Mouse (Mus musculus): ENCODE measurements around the gene Olfr820. TPM values are rescaled to one million over a fixed set of nuclear protein-coding genes. Genes with fewer than 3 reads are reported as not detected.

The Olfr820 gene
- polyA plus RNA-seq, 1 experiment from 2014 or later = not detected

DNA sequence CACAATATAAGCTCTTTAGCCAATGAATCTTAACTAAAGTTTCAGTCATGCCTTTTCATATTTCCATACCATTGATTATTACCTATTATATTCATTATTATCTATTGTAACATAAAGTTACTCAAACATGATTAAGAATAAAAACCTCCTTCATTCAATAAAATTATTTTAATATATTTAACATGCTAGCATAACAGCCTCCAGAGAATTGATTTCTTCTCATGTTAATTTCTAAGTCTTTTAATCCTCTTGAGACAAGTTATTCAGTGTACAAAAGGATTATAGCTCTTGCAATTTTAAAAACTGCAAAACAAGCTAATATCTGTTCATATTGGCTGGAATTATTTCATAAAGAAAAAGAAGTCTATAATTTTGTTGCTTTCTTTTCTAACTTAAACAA is 17.6 kb downstream of the Olfr820 start, which contains the start of gene Olfr821:
Gene Olfr821, plus strand, starts transcription at position 301 of the 400 bp plus-strand sequence.
- Histone ChIP-seq H3K27ac (ENCODE audit: low read depth, low read length) (no peak within 1 kb of the TSS), H3K9ac (ENCODE audit: low read length) (no peak within 1 kb of the TSS), H3K4me2 (ENCODE audit: low read depth, low read length, severe bottlenecking) (no peak within 1 kb of the TSS), H3K36me3 (ENCODE audit: control insufficient read depth, insufficient read depth, low read length) (no peaks in the 10 kb centered on the region), H3K4me1 (replicated peaks; ENCODE audit: control insufficient read depth, insufficient read depth, low read length) (no peaks in the 10 kb centered on the region), H3K27me3 (ENCODE audit: control insufficient read depth, insufficient read depth, low read length) (no peaks in the 10 kb centered on the region), H3K9me3 (ENCODE audit: control insufficient read depth, low read length) (no peaks in the 10 kb centered on the region), H3K4me3 (ENCODE audit: low read depth, low read length) (no peak within 1 kb of the TSS)
- ATAC-seq (replicated peaks; ENCODE audit: low FRiP score) (no peak), DNase-seq (ENCODE audit: low spot score) (no peak)

DNA sequence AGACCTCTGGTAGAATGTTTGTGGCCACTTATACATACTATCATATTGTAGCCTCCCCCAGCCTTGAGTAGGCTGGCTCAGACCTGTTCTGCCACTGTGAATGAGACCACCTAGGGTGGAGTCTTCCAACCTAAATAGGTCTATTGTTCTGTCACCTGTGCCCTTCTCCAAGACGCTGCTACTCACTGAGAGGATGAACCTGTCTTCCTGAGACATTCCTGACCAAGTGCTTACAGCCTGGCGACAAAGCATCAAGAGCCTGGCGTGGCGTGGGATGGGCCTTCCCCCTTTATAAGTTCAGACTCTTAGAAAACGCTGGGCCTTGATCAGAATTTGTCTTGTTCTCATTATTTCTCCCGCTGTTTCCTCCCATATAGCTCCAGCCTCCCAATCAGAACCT is 24.7 kb downstream of the Olfr820 start:
- Histone ChIP-seq H3K27me3 (ENCODE audit: control insufficient read depth, insufficient read depth, low read length) (no peaks in the 10 kb centered on the region), H3K27ac (ENCODE audit: low read depth, low read length) (no peak overlapping the region), H3K4me3 (ENCODE audit: low read depth, low read length) (no peak overlapping the region), H3K9ac (ENCODE audit: low read length) (no peak overlapping the region), H3K4me2 (ENCODE audit: low read depth, low read length, severe bottlenecking) (no peak overlapping the region), H3K9me3 (ENCODE audit: control insufficient read depth, low read length) (no peaks in the 10 kb centered on the region), H3K36me3 (ENCODE audit: control insufficient read depth, insufficient read depth, low read length) (no peaks in the 10 kb centered on the region), H3K4me1 (replicated peaks; ENCODE audit: control insufficient read depth, insufficient read depth, low read length) (no peaks in the 10 kb centered on the region)
- DNase-seq (ENCODE audit: low spot score) (no peak), ATAC-seq (replicated peaks; ENCODE audit: low FRiP score) (no peak)
- 73% methylated on average over 6 of the region's 6 CpGs for WGBS

Other genes with a start within 250 kb of the Olfr820 start
- not detected in 2 replicates for gene Olfr808, start 247.1 kb upstream of the Olfr820 start, polyA plus RNA-seq (2014; fragmentation: Nextera tagmentation; extraction: Ambion mirVana)
- gene Olfr809, start 238.0 kb upstream of the Olfr820 start, polyA plus RNA-seq (2014; fragmentation: Nextera tagmentation; extraction: Ambion mirVana) = not detected in 2 replicates
- gene Olfr810, start 217.7 kb upstream of the Olfr820 start, polyA plus RNA-seq (2014; fragmentation: Nextera tagmentation; extraction: Ambion mirVana) = not detected in 2 replicates
- gene Olfr811, start 208.2 kb upstream of the Olfr820 start, polyA plus RNA-seq (2014; fragmentation: Nextera tagmentation; extraction: Ambion mirVana) = not detected in 2 replicates
- gene Olfr812, start 166.5 kb upstream of the Olfr820 start, polyA plus RNA-seq (2014; fragmentation: Nextera tagmentation; extraction: Ambion mirVana) = not detected in 2 replicates
- not detected in 2 replicates for gene Olfr813, start 157.3 kb upstream of the Olfr820 start, polyA plus RNA-seq (2014; fragmentation: Nextera tagmentation; extraction: Ambion mirVana)
- gene Olfr814, start 132.8 kb upstream of the Olfr820 start, polyA plus RNA-seq (2014; fragmentation: Nextera tagmentation; extraction: Ambion mirVana) = not detected in 2 replicates
- not detected in 2 replicates for gene Olfr815, start 106.8 kb upstream of the Olfr820 start, polyA plus RNA-seq (2014; fragmentation: Nextera tagmentation; extraction: Ambion mirVana)
- not detected in 2 replicates for gene Olfr816, start 97.0 kb upstream of the Olfr820 start, polyA plus RNA-seq (2014; fragmentation: Nextera tagmentation; extraction: Ambion mirVana)
- not detected in 2 replicates for gene Olfr818, start 63.5 kb upstream of the Olfr820 start, polyA plus RNA-seq (2014; fragmentation: Nextera tagmentation; extraction: Ambion mirVana)
- gene Olfr819, start 45.4 kb upstream of the Olfr820 start, polyA plus RNA-seq (2014; fragmentation: Nextera tagmentation; extraction: Ambion mirVana) = not detected in 2 replicates
- gene Olfr247, start 36.5 kb upstream of the Olfr820 start, polyA plus RNA-seq (2014; fragmentation: Nextera tagmentation; extraction: Ambion mirVana) = not detected in 2 replicates
- not detected in 2 replicates for gene Gm10310, start 27.6 kb upstream of the Olfr820 start, polyA plus RNA-seq (2014; fragmentation: Nextera tagmentation; extraction: Ambion mirVana)
- gene Olfr821, start 17.7 kb downstream of the Olfr820 start, polyA plus RNA-seq (2014; fragmentation: Nextera tagmentation; extraction: Ambion mirVana) = not detected in 2 replicates
- gene Olfr822, start 58.6 kb downstream of the Olfr820 start, polyA plus RNA-seq (2014; fragmentation: Nextera tagmentation; extraction: Ambion mirVana) = not detected in 2 replicates
- not detected in 2 replicates for gene Olfr823, start 102.8 kb downstream of the Olfr820 start, polyA plus RNA-seq (2014; fragmentation: Nextera tagmentation; extraction: Ambion mirVana)
- not detected in 2 replicates for gene Olfr824, start 117.4 kb downstream of the Olfr820 start, polyA plus RNA-seq (2014; fragmentation: Nextera tagmentation; extraction: Ambion mirVana)
- gene Olfr825, start 154.1 kb downstream of the Olfr820 start, polyA plus RNA-seq (2014; fragmentation: Nextera tagmentation; extraction: Ambion mirVana) = not detected in 2 replicates
- not detected in 2 replicates for gene Olfr826, start 171.6 kb downstream of the Olfr820 start, polyA plus RNA-seq (2014; fragmentation: Nextera tagmentation; extraction: Ambion mirVana)
- gene Olfr827, start 201.8 kb downstream of the Olfr820 start, polyA plus RNA-seq (2014; fragmentation: Nextera tagmentation; extraction: Ambion mirVana) = not detected in 2 replicates